Mouse (Mus musculus): Measurements from ENCODE around the gene Adgrg6. TPM values are rescaled to one million over a fixed set of nuclear protein-coding genes. Genes with fewer than 3 reads are reported as not detected.

The Adgrg6 gene
- not detected in 2 replicates for polyA plus RNA-seq (2012)

DNA sequence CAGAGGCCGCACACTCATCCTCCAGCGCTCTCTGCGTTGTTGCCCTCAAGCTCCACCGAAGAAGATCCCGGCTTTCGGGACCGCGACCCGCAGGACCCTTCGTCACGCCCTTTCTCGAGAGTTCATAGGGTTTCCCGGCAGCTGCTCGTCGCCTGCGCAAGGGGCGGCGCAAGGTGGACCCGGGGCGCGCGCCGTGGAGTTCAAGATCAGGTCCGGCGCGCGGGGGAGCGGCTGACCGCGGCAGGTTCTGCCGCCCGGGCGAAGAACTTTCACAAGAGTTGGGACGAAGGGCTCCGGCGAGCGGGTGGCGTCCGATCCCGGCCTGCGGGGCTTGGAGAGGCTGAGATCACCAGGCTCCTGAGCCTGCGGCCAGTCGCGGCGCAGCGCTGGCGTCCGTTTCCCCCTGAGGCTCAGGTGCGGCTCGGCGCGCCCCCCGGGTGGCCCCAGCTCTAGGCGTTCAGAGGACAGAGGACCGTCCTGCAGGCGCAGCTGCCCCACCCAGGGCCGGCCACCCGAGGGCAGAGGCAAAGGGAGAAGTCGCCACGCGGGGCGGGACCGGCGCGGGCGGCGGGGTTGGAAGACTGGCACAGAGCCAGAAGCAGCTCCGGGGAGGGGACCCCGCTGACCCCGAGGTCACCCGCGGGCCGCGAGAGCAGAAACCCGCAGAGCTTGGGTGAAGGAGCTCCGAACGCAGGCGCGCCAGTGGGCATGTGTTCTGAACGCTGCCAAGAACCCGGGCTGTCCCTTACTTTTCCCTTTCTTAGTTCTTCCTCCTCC, at the start of gene Adgrg6:
Gene Adgrg6, minus strand, starts transcription at position 719 of the 777 bp plus-strand sequence.
- no peak for TF ChIP-seq GATA1 (IDR thresholded peaks at IDR 0.05; ENCODE audit: low read length)

DNA sequence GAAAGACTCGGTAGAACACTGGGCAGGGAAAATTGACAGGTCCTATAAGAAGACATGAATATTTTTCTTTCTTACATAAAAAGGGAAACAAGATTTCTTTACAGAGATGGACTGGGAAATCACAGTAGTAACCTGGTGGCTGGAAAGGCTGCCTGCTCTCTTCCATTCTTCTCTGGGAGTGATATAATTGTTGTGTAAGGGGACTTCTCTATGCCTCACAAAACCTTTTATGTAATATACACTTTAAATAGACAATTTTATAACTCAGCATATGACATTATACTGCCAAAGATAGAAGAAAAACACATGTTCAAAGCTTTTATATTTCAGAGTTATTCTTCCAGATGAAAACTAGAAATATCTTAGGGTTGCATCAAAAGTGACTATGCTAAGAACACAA, 46.8 kb upstream of the Adgrg6 start:
- no peak for TF ChIP-seq GATA1 (IDR thresholded peaks at IDR 0.05; ENCODE audit: low read length)

DNA sequence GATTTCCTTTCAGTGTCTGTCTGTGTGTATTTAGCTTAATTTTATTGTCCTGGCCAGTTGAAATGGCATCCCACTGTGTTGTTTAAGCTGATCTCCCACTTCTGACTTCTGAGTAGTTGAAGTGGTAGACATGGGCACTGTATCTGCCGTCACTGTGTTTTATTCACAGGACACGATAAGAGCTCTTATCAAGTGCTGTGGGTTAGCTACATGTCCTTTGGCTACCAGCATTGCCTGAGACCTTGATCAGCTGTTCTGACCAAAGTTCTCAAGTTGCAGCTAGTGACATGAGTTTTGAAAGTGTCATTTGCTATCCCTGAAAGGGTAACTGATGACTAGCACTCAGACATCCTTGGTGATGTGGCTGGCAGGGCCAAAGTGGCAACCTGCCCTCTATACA, 45.4 kb upstream of the Adgrg6 start:
- TF ChIP-seq GATA1 (IDR thresholded peaks at IDR 0.05; ENCODE audit: low read length), result no peak

DNA sequence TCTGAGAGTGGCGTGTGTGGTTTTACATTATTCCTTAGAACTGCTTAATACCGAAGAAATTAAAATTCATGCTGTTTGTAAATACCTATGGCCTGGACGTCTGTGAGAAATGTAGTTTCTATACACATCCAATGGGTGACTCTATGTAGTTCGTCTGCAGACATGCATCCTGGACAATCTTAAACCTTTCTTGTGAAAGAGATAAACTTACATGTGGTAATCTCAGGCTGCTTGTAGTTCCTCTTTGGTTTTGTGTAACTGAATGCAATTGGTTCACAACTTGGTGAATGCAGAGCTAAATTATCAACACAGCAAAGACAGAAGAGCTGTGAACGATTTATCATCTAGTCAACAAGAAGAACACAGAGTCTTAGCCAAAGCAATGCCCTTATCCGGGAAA, 44.2 kb upstream of the Adgrg6 start:
- no peak for TF ChIP-seq GATA1 (IDR thresholded peaks at IDR 0.05; ENCODE audit: low read length)

DNA sequence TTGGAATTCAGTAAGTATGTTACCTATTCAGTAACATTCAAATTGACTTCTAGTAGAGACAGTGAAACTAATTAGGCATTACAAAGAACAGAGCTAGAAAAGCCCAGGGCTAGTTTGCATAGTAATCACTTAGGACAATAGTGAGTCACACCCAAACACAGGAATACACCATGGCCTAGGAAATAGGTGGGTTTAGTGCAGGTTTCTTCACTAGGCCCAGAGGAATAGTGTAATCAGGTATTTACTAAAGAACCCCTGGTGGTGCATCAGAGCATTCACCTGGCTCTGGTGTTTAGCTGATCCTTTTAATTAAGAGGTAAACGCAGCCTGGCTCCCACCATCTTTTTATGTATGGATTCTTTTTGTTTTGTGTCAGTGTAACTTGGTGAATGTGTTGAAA, 38.0 kb upstream of the Adgrg6 start:
- TF ChIP-seq GATA1 (IDR thresholded peaks at IDR 0.05; ENCODE audit: low read length), result no peak

DNA sequence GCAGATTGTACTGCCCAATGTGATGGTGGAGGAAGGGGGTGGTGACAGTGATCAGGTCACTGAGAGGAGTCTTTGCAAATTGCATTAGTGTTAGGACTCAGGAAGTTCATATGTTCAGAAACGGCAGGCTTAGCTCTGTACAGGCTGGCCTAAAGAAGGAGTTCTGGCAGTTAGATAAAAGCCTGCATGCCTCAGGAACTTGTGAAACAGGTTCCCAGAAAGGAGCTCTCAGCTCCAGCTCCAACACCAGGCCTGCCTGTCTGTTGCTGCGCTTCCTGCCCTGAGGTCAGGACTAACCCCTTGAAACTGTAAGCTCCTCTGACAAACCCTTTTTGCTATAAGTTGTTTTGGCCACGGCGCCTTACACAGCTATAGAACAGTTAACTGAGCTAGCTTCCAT, 28.8 kb upstream of the Adgrg6 start:
- no peak for TF ChIP-seq GATA1 (IDR thresholded peaks at IDR 0.05; ENCODE audit: low read length)

DNA sequence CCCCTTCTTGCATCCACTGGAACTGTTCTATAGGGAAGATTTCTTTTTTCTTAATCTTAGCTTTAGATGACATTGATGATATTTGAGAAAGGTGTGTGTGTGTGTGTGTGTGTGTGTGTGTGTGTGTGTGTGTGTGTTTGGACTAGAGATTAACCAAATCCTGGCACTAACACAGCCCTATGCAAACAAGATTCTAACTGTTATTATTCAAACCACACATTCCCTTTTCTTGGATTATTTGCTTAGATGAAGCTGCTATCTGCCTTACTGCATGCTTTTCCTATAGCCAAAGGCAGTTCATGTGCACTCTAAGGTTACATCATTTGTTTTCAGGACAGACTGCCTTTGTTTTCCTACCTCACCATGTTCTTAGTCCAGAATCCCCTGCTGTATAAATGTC, 25.7 kb upstream of the Adgrg6 start:
- TF ChIP-seq GATA1 (IDR thresholded peaks at IDR 0.05; ENCODE audit: low read length), result no peak

DNA sequence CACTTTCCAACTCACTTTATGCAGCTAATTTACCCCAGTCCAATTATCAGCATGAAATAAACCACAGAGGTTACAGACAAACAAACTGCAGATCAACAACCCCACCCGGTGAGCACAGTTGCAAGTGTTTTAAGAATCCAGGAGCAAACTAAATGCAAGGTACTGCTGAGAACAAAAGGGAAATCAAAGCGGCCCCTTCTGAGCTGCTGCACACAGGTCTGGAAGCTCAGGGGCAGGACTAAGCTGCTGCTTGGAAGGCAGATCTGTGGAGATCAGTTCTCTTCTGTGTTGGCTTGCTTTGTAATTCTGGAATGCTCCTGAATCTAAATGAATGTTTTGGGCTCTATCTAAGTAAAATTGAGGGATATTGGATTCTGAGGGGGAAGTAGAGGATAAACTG, 25.2 kb upstream of the Adgrg6 start:
- no peak for TF ChIP-seq GATA1 (IDR thresholded peaks at IDR 0.05; ENCODE audit: low read length)

DNA sequence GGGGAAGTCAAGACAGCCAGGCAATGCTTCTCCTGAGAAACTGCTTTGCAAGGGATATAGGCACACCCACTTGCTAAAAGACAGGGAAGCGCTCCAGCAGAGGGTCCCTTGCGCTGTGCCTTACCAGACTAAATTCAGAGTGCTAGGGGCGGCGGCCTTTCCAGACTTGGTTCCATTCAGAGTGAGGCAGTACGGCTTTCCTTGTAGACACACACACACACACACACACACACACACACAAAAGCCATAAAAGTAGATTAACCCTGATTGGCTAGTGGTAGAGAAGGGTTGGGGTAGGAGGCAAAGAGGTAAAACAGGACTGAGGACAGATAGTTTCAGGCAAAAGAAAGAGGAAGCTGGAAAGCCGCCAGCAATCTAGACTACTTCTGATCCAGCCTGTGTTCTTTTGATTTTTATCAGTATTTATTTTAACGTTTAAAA, 672 bp upstream of the Adgrg6 start:
- TF ChIP-seq GATA1 (IDR thresholded peaks at IDR 0.05; ENCODE audit: low read length), result no peak

DNA sequence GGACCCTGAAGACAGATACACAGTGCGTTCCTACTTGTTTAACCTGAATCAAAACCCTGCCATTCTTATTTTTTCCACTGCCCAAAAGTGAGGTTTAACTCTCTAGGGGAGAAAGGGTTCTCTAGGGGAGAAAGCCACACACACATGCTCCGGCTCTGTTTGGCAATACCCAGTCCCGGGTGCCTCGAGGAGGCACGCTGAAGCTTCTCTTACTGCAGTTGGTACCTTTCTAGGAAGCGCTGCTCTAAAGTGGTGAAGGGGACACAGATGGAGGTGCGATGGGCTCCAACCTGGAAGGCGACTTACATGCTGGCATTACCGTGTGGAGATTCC, 885 bp downstream of the Adgrg6 start:
- TF ChIP-seq GATA1 (IDR thresholded peaks at IDR 0.05; ENCODE audit: low read length), result no peak

DNA sequence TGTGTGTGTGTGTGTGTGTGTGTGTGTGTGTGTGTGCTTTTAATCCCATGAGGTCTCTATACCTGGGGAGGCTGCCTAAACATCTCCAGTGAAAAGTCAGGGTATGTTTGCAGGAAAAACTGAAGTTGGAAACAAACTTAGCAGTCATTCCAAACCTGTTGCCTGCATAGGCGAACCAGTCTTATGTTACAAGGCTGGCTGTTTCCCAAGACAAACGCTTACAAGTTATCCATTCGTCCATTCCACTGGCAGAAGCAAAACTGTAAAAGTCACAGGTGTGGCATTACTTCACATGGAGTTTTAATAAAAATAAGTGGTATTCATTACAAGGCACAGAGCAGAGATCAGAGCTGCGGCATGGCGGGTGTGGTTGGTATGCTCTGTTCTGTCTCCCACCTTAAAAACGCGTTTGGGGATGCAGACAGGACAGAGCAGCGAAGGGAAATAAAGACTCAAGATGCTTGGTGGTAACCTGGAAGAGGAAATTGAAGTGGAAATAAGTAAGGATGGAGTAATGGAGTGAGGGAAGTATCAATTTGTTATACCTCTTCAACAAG, 1.9 kb downstream of the Adgrg6 start:
- no peak for TF ChIP-seq GATA1 (IDR thresholded peaks at IDR 0.05; ENCODE audit: low read length)

DNA sequence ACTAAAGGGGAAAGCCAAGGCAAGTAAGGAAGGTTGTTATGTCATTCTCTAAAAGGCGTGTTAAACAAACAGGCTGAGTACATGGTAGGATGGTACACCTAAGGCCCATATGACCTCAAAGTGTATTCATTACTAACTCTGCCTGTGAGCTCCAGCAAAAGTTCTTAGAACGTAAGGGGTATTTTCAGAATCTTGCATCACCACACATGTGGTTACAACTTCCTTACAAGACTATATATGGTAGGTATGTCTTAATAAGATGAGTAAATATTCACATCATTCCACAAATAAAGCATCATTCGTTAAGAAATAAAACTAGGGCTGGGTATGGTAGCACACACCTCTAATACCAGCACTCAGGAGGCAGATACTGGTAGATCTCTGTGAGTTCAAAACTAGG, 8.4 kb downstream of the Adgrg6 start:
- no peak for TF ChIP-seq GATA1 (IDR thresholded peaks at IDR 0.05; ENCODE audit: low read length)

DNA sequence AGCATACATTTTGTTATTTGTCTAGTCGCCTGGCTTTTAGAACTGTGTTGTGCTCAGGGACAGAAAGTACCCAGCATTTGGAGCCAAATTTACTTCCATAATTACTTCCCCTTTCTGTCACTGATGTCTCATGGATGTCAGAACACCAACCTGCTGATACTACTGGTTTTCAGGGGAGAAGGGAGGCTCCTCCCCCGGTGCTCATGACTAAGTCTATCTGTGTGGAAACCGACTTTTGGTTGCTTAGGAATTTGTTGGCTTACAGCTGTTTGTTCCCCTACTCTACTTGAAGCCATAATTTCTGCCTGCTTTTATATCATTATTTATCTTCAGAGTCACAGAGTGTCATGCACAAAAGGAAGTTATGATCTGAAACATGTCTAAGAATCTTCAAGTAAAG, 14.4 kb downstream of the Adgrg6 start:
- no peak for TF ChIP-seq GATA1 (IDR thresholded peaks at IDR 0.05; ENCODE audit: low read length)

DNA sequence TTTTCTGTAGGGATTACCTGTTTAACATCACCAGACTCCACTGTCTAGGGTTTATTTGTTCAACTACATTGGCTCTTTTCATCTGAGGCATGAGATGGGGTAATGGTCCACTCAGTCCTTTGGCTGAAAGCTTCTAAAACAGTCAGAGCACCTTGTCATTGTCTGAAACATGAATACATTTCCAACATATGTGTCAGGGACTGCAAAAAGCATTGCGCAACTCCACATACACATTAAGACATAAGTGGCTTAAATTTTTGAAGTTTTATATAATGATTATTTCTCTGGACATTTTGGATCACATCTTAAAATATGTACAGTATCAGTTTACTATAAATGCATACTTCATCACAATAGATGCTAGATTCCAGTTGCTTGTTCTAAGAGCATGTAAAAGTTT, 14.8 kb downstream of the Adgrg6 start:
- no peak for TF ChIP-seq GATA1 (IDR thresholded peaks at IDR 0.05; ENCODE audit: low read length)

DNA sequence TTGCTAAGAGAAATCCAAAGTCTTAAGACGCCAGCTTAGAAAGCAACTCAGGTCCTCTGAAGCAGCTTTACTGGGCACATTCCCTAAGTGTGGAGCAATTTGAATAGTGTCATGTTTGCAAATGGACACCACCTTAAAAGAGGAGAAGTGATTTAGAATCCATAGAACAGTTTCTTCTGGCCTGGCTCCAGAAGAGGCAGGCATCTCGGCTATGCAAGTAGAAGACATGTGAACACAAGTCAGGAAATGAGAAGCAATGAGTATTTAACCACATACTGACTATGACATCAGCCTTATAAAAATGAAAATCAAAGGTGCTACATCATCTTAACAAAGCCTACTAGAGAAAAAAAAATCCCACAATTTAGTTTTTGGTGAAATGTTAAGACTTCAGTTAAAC, 17.7 kb downstream of the Adgrg6 start:
- no peak for TF ChIP-seq GATA1 (IDR thresholded peaks at IDR 0.05; ENCODE audit: low read length)

DNA sequence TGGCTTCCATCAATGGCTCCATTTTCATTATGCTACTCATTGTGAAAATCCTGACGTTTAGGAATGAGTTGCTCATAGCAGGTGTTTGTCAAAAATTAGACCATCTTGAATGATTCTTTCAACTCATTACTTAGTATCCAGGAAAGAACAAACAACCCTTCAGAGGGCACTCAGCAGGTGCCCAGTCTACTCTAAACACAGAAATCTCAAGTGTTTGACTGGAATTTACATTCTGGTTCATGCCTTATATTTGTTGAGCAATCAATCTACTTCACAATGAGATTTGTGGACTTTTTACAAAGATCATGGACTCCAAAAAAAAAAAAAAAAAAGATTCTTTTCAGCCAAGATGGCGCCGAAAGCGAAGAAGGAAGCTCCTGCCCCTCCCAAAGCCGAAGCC, 22.7 kb downstream of the Adgrg6 start:
- TF ChIP-seq GATA1 (IDR thresholded peaks at IDR 0.05; ENCODE audit: low read length), result no peak

DNA sequence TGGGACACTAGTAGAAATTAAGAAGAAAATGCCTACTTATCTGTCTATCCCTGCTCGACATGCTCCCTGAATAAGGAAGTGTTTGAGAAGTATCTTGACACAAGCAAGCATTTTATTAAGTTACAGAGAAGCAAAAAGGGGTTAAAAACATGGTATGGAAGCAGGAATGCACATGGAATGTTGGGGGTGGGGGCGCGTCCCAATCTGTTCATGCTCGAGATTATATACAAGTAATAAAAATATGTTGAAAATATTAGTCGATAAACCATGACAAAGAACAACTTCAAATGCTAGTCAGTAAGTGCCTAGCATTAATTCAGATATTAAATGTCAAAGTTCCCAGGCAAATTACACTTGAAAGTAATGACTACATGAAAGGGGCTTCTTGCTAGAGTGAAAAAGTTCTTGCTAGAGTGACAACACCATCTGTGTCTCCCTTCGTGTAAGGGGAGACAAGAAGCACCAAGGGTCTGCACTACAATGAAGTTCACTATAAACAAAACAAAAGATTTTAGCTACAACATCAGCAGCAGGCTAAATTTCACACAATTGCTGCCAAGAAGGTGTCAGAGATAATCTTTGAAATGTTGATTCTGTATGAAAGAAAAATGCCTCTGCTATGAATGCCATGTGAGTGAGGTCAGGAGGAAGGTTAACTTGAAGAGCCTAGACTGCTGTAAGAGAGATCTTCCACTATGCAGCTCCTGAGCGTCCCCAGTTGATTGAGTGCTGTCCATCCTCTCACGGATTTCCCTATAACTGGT, 24.4 kb downstream of the Adgrg6 start:
- no peak for TF ChIP-seq GATA1 (IDR thresholded peaks at IDR 0.05; ENCODE audit: low read length)

Data from G1E-ER4 (cell line).